Comparison of ENCODE assay signal across 16 mouse cellular contexts in the genomic region with DNA sequence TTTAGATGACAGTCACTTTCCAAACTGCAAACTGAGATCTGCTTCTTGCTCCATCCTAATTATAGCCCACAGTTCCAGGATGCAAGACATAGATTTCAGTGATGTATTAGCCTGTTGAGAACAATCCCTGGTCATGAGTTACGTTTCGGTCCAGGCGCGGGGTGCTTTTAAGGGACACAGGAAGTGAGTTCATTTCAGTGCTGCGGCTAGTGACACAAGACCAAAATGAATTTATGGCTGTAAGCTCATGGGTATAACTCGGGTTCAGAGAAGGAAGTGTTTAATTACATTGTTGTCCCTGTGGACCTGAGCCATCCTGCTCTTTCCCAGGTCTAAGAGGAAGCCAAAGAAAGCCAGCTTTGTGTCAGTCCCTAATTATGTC. TPM values are rescaled to one million over a fixed set of nuclear protein-coding genes. Genes with fewer than 3 reads are reported as not detected.
DNase-seq lines count a peak whose midpoint lies in the region; ATAC-seq lines count a peak whose summit lies in the region.
"Had no signal": no experiment of that assay in that cellular context is flagged by ENCODE, and none has a peak within 500 bp of the region (broad histone marks: within the 10 kb centered on the region; RNA-seq: fewer than 3 reads in every experiment).

No protein-coding gene starts in this region.

- no peak overlapping the region for H3K4me2 ChIP-seq in lung, embryonic 15.5 days
- H3K4me2 ChIP-seq in kidney, embryonic 15.5 days: no peak overlapping the region
- H3K4me2 ChIP-seq: embryonic facial prominence, embryonic 12.5 days; heart, embryonic 11.5 days; midbrain, embryonic 15.5 days had no signal

- no peak for DNase-seq in lung, postnatal 36 days
- DNase-seq in urinary bladder, postnatal 10 days (ENCODE audit: low spot score): no peak
- no peak for DNase-seq in spleen, postnatal 36 days (ENCODE audit: low spot score in 2 of 2)
- DNase-seq: cerebellum, postnatal 25 days; gastrocnemius, postnatal 10 days; heart, postnatal 36 days; layer of hippocampus, adult 9-11 months; thymus, postnatal 4 days had no signal

- ATAC-seq in lung, embryonic 15.5 days (ENCODE audit: borderline replicate concordance, extremely low read depth, low FRiP score, low TSS enrichment): peak; percentile 20; the same call in 1 of the 2 replicates
- peak; percentile 37 to 59; a peak in 3 of 4 replicates for ATAC-seq in hematopoietic stem cell, adult 5-6 weeks (replicated peaks in 1 of 2; ENCODE audit: insufficient read depth in 1 of 2, low FRiP score in 2 of 2, low TSS enrichment in 1 of 2, low read depth in 1 of 2, poor library complexity in 2 of 2, severe bottlenecking in 2 of 2)
- peak; percentile 54; the same call in 1 of the 2 replicates for ATAC-seq in kidney, embryonic 15.5 days (replicated peaks; ENCODE audit: low FRiP score)
- peak; percentile 40; the same call in 1 of the 2 replicates for ATAC-seq in megakaryocyte progenitor cell, adult 5-6 weeks (replicated peaks; ENCODE audit: poor library complexity)
- ATAC-seq: midbrain, embryonic 15.5 days had no signal

- no peak overlapping the region for H3K4me3 ChIP-seq in lung, embryonic 15.5 days
- no peak overlapping the region for H3K4me3 ChIP-seq in kidney, embryonic 15.5 days (replicated peaks)
- H3K4me3 ChIP-seq: embryonic facial prominence, embryonic 12.5 days; midbrain, embryonic 15.5 days had no signal

- H3K36me3 ChIP-seq in lung, embryonic 15.5 days: no peaks in the 10 kb centered on the region
- H3K36me3 ChIP-seq in kidney, embryonic 15.5 days: no peaks in the 10 kb centered on the region
- H3K36me3 ChIP-seq: embryonic facial prominence, embryonic 12.5 days; midbrain, embryonic 15.5 days had no signal

- WGBS in lung, embryonic 15.5 days: 37% methylated on average over 6 of the region's 6 CpGs
- WGBS in kidney, embryonic 15.5 days: 7% methylated on average over 6 of the region's 6 CpGs

- H3K27me3 ChIP-seq in lung, embryonic 15.5 days: no peaks in the 10 kb centered on the region
- peaks cover 8% of the 10 kb centered on the region; the same call in 1 of the 2 replicates for H3K27me3 ChIP-seq in kidney, embryonic 15.5 days
- H3K27me3 ChIP-seq: embryonic facial prominence, embryonic 12.5 days; midbrain, embryonic 15.5 days had no signal

- 0 out of 2 replicates have a peak overlapping the region, but pooled peaks have one; percentile 21 for H3K27ac ChIP-seq in lung, embryonic 15.5 days
- H3K27ac ChIP-seq in kidney, embryonic 15.5 days: peak overlapping the region; percentile 66; the same call in 1 of the 2 replicates
- H3K27ac ChIP-seq: embryonic facial prominence, embryonic 12.5 days; macrophage; midbrain, embryonic 15.5 days had no signal

- H3K9ac ChIP-seq in lung, embryonic 15.5 days: no peak overlapping the region
- H3K9ac ChIP-seq in kidney, embryonic 15.5 days: no peak overlapping the region
- H3K9ac ChIP-seq: embryonic facial prominence, embryonic 12.5 days; midbrain, embryonic 15.5 days had no signal

- H3K9me3 ChIP-seq in lung, embryonic 15.5 days: no peaks in the 10 kb centered on the region
- H3K9me3 ChIP-seq in kidney, embryonic 15.5 days (replicated peaks): no peaks in the 10 kb centered on the region
- H3K9me3 ChIP-seq: embryonic facial prominence, embryonic 12.5 days; midbrain, embryonic 15.5 days had no signal

- H3K4me1 ChIP-seq in lung, embryonic 15.5 days: peaks cover 7% of the 10 kb centered on the region
- peaks cover 22% of the 10 kb centered on the region for H3K4me1 ChIP-seq in kidney, embryonic 15.5 days
- H3K4me1 ChIP-seq: embryonic facial prominence, embryonic 12.5 days; midbrain, embryonic 15.5 days had no signal

RNA-seq across cellular contexts. Expression of a gene that starts 5.5 kb away (rescaled TPM):
- polyA plus RNA-seq in lung, embryonic 15.5 days (2015; fragmentation: Nextera tagmentation; extraction: Ambion mirVana): 21.1 and 21.5 TPM in 2 replicates
- 15.8 and 18.0 TPM in 2 replicates for total RNA-seq in hematopoietic stem cell, adult 5-6 weeks (2017)
- 14.3 and 15.3 TPM in 2 replicates for polyA plus RNA-seq in kidney, embryonic 15.5 days (2015; fragmentation: Nextera tagmentation; extraction: Ambion mirVana)
- 48.4 and 55.3 TPM in 2 replicates for total RNA-seq in megakaryocyte progenitor cell, adult 5-6 weeks (2015)
- total RNA-seq in megakaryocyte progenitor cell, adult 5-6 weeks (2017): 21.5 and 23.6 TPM in 2 replicates
